Mouse (Mus musculus) cerebellum, adult 2 months (tissue): ENCODE data around the gene Tox2. TPM values are rescaled to one million over a fixed set of nuclear protein-coding genes. Genes with fewer than 3 reads are reported as not detected.

Experiments
- DNase-seq, 2 experiments: peaks; one replicate each; pipeline ENCODE4 v3.0.0; 2021
- H3K27ac ChIP-seq: fragments of 200-500 bp; 2 replicates; pipeline ENCODE4 v1.5.1; 2012; ENCODE audit warnings: low read length, control low read depth, inconsistent platforms; ENCODE audit not compliant: insufficient read depth
- H3K27me3 ChIP-seq: fragments of 200-500 bp; 2 replicates; pipeline ENCODE4 v1.6.1; 2012; ENCODE audit warnings: inconsistent platforms, mild to moderate bottlenecking, low read length, moderate library complexity; ENCODE audit not compliant: control insufficient read depth, insufficient read depth
- H3K4me1 ChIP-seq: fragments of 200-500 bp; 2 replicates; pipeline ENCODE4 v1.6.1; 2011; ENCODE audit warnings: low read length; ENCODE audit not compliant: control insufficient read depth, insufficient read depth
- H3K4me3 ChIP-seq: fragments of 200-500 bp; replicated peaks from 2 replicates; pipeline ENCODE3; 2011; ENCODE audit warnings: mild to moderate bottlenecking, low read depth, low read length, control low read depth; ENCODE audit not compliant: insufficient read depth
- CTCF ChIP-seq: fragments of 200-500 bp; IDR thresholded peaks from 2 replicates; pipeline ENCODE4 v1.5.1; 2011; ENCODE audit warnings: low read depth, mild to moderate bottlenecking, control low read depth, low read length, moderate library complexity, borderline replicate concordance; ENCODE audit not compliant: insufficient read depth
- POLR2A ChIP-seq: fragments of 200-500 bp; IDR thresholded peaks from 2 replicates; pipeline ENCODE4 v1.6.1; 2011; ENCODE audit warnings: low read length, control low read depth, borderline replicate concordance; ENCODE audit not compliant: insufficient read depth
- WGBS: fragments of 180-500 bp; shearing (Covaris S2); methylation state at CpG from one replicate; pipeline ENCODE4 v1.1.7; 2018; 5-methylcytosine and 5-hydroxymethylcytosine counted together
- polyA plus RNA-seq: library from polyadenylated mRNA; depleted of rRNA; stranded (reverse); fragments of >200 nt; gene quantifications from 2 replicates; pipeline ENCODE4 v1.2.3, GENCODE M21; 2012; rRNA removed

Gene Tox2
- 23.6 and 27.3 TPM in 2 replicates for polyA plus RNA-seq

DNA sequence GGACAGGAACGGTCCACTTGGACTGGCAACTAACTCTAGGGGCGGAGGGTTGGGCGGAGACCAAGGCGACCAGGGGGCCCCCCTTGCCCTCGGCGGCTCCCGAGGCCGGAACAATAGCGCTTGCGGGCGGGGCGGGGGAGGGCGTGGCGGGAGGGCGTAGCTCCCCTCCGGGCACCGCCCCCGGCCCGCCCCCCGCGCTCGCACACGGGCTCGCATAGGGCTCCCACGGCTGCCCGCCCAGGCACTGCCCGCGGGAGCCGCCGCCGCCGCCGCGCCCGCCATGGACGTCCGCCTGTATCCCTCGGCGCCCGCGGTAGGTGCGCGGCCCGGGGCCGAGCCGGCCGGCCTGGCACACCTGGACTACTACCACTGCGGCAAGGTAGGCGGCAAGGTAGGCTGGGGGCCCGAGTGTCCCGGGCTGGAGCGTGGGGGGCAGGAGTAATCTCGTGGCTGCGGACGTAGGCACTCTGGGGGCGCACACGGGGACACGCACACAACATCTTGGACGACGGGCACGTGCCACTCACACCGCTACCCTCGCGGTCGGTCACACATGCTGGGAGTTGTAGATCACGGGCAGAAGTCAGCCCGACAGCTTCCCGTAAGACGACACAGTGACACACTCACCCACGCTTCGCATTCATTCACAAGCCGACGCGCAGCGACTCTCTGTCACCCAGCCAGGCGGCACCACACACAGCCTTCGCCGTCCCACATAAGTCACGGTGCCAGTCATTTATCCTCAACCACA lies at the start of gene Tox2:
Gene Tox2, plus strand, starts transcription at position 242 of the 751 bp plus-strand sequence.
- Histone ChIP-seq H3K4me1 (0 out of 2 replicates have a peak, but pooled peaks cover 4% of the 10 kb centered on the region), H3K4me3 (no peak within 1 kb of the TSS), H3K27me3 (peaks cover 6% of the 10 kb centered on the region; the same call in 1 of the 2 replicates), H3K27ac (no peak within 1 kb of the TSS)
- DNase-seq: no peak
- under 1% methylated on average over 66 of the region's 79 CpGs for WGBS
- no peak for TF ChIP-seq POLR2A
- no peak for TF ChIP-seq CTCF

DNA sequence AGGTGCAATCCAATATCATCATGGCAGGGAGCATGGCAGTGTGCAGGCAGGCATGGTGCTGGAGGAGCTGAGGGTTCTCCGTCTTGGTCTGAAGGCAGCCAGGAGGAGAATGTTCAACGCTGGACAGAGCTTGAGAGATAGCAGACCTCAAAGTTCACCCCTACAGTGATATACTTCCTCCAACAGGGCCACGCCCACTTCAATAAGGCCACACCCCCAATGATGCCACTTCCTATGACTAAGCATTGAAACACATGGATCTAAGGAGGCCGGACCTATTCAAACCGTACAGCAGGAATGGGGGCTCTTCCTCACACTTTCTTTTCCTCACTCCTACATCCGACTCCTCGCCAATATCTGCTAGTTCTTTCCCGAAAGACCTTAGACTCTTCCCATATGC lies 48.3 kb upstream of the Tox2 start:
- no peaks in the 10 kb centered on the region for H3K4me1 ChIP-seq
- H3K27ac ChIP-seq: no peak overlapping the region
- no peak for TF ChIP-seq CTCF
- no peak for TF ChIP-seq POLR2A
- DNase-seq: no peak
- 90% methylated on average over 8 of the region's 8 CpGs for WGBS
- H3K4me3 ChIP-seq: no peak overlapping the region
- no peaks in the 10 kb centered on the region for H3K27me3 ChIP-seq

DNA sequence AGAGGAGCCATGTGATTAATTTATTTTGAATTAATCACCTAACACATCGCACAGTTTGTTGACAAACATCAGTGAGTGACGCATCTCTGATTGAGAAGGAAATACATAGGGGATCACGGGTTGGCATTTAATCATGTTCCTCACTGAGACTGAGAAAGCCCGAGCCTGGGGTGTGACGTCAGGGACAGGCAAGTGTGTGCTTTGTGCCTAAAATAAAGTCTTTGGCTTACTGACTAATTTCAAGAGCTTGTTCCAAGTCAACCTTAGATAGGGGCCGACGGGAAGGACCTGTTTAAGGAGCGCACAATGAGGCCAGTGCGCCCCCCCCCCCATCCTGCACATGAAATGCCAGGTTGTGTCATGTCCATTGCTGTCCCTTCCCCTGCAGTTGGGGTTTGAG lies 43.9 kb upstream of the Tox2 start:
- DNase-seq: no peak
- Histone ChIP-seq H3K4me3 (no peak overlapping the region), H3K4me1 (no peaks in the 10 kb centered on the region), H3K27me3 (no peaks in the 10 kb centered on the region), H3K27ac (no peak overlapping the region)
- 89% methylated on average over 9 of the region's 9 CpGs for WGBS
- TF ChIP-seq POLR2A (no peak), CTCF (no peak)

DNA sequence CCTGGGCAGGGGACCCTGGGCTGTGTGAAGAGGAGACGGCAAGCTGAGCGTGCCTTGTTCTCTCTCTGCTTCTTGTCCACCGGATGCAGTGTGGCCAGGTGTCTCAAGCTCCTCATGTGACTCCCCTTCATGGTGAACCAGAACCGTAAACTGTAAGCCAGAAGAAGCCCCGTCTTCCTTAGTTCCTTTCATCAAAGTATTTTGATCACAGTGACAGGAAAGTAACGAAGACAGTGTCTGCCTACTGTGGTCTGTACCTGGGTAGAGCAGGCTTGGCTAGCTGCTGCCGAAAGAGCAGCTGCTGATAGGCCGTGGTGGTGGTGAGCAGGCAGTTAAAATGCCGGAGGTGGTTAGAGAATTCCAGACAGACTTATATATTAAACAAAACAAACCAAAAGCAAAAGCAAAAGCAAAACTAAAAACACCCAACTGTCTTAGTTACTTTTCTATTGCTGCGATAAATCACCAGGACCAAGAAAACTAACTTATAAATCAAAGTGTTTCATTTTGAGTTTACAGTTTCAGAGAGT lies 38.4 kb upstream of the Tox2 start:
- TF ChIP-seq POLR2A (no peak), CTCF (no peak)

DNA sequence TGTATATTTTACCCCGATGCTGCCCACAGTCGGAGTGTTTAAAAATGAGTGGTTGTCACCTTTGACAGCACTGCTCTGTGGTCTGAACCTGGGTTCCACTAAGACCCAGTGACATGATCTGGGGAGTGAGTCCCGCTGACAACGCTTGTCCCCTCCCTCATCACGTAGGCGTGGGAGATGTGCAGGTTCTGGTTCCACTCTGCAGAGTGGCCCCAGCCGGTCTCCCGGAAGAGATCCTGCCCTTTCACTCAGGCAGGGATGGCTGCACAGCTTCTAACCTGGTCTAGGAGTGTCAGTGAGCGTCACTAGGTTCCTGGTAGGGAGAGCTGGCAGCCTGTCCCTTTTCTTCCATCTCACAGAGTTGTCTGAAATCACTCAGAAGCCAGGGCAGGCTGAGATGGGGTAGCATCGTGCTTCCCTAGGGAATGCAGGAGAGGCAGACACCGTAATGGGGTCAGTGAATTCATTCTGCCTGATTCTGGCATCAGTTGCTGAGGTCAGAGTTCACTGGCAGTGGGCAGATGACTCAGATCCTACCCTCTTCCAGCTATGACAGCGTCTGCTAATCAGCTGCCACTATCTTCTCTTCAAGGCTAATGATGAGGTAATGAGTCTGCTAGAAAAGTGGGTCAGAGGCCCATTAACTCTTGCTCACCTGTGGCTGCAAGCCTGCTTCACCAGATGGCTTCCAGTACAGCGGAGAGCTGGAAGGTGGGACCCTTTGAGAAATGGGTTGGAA lies 36.7 kb upstream of the Tox2 start:
- 36% methylated on average over 13 of the region's 13 CpGs for WGBS
- no peak overlapping the region for H3K4me3 ChIP-seq
- no peak for TF ChIP-seq POLR2A
- no peak for TF ChIP-seq CTCF
- H3K27me3 ChIP-seq: no peaks in the 10 kb centered on the region
- H3K27ac ChIP-seq: no peak overlapping the region
- DNase-seq: peak; percentile 12 to 32
- no peaks in the 10 kb centered on the region for H3K4me1 ChIP-seq

More for the DNA sequence above, 38.4 kb upstream of the Tox2 start:
- H3K27me3 ChIP-seq: no peaks in the 10 kb centered on the region
- no peak for DNase-seq
- no peaks in the 10 kb centered on the region for H3K4me1 ChIP-seq
- H3K4me3 ChIP-seq: no peak overlapping the region
- H3K27ac ChIP-seq: no peak overlapping the region
- WGBS: 90% methylated on average over 10 of the region's 10 CpGs

DNA sequence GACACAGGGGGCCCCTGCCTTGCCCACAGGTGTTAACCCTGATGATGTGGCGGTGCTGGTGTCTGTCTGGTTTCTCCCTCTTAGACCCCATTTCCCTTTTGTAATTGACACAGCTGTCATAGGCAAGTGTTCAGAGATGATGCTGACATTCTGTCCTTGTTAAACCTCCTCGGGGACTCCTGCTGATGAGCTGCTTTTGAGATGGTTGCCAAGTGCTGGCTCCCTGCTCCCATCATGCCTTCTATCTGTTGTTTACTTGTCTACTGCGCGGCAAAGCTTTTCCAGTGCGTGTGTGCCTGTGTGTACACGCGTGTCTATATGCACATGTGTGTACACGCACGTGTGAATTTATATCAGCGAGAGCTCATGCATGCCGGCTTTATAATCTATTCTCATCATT lies 31.0 kb upstream of the Tox2 start:
- no peaks in the 10 kb centered on the region for H3K27me3 ChIP-seq
- 47% methylated on average over 11 of the region's 11 CpGs for WGBS

DNA sequence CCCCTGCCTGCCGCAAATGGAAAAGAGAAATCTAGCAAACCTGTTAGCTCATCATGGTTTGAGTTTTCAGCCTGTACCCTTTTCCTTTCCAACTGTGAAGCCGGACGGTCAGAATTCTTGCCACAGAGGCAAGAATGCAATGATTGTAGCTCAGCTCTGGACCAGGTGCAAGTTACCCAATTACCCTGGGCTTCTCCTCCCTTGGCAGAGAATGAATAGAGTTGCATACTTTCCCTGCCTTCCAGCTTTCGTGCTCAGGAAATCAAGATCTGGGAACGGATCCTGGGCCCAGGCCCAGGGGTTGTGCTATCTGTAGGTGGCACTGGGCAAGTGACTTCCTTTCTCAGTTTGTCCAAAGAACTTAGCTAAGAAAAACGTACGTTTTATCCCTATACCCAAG lies 28.9 kb upstream of the Tox2 start:
- TF ChIP-seq CTCF (no peak), POLR2A (no peak)
- WGBS: 38% methylated on average over 7 of the region's 7 CpGs

More for the DNA sequence above, 31.0 kb upstream of the Tox2 start:
- TF ChIP-seq POLR2A: no peak
- TF ChIP-seq CTCF: no peak
- Histone ChIP-seq H3K4me3 (no peak overlapping the region), H3K4me1 (no peaks in the 10 kb centered on the region; the same call in 1 of the 2 replicates), H3K27ac (no peak overlapping the region)
- DNase-seq: no peak

More for the DNA sequence above, 28.9 kb upstream of the Tox2 start:
- no peak for DNase-seq
- H3K27me3 ChIP-seq: no peaks in the 10 kb centered on the region
- H3K4me1 ChIP-seq: no peaks in the 10 kb centered on the region; the same call in 1 of the 2 replicates
- no peak overlapping the region for H3K4me3 ChIP-seq
- no peak overlapping the region for H3K27ac ChIP-seq
